Mouse (Mus musculus): Measurements from ENCODE around the gene Dram1.
"Not testable (repeated sequence)": the region's sequence is repeated elsewhere in the genome, so short reads cannot be mapped to it uniquely, and the experiment has no call there.

Dram1 gene

GRCm38 (mm10) chr10:88386251-88386650 lies 7.4 kb upstream of the Dram1 start:
- no peak for DNase-seq (ENCODE audit: low read depth, low spot score)

GRCm38 (mm10) chr10:88385758-88386157 lies 6.9 kb upstream of the Dram1 start:
- no peak for DNase-seq (ENCODE audit: low read depth, low spot score)

- no peak for DNase-seq (ENCODE audit: low read depth, low spot score)
These were observed 6.4 kb upstream of the Dram1 start for GRCm38 (mm10) chr10:88385290-88385689.

- DNase-seq (ENCODE audit: low read depth, low spot score): no peak
These were observed 5.2 kb upstream of the Dram1 start for GRCm38 (mm10) chr10:88384081-88384480.

GRCm38 (mm10) chr10:88383479-88383878 lies 4.6 kb upstream of the Dram1 start:
- DNase-seq (ENCODE audit: low read depth, low spot score): no peak

- DNase-seq (ENCODE audit: low read depth, low spot score): no peak
These were observed 3.1 kb upstream of the Dram1 start for GRCm38 (mm10) chr10:88382009-88382408.

GRCm38 (mm10) chr10:88381286-88381685 lies 2.4 kb upstream of the Dram1 start:
- no peak for DNase-seq (ENCODE audit: low read depth, low spot score)

- DNase-seq (ENCODE audit: low read depth, low spot score): peak; percentile 66
These were observed 1.7 kb upstream of the Dram1 start for GRCm38 (mm10) chr10:88380430-88381060.

- DNase-seq (ENCODE audit: low read depth, low spot score): peak; percentile 70
These were observed 1.1 kb upstream of the Dram1 start for GRCm38 (mm10) chr10:88380002-88380401.

- DNase-seq (ENCODE audit: low read depth, low spot score): no peak
These were observed 1.2 kb downstream of the Dram1 start for GRCm38 (mm10) chr10:88377666-88378065.

GRCm38 (mm10) chr10:88376770-88377169 lies 2.1 kb downstream of the Dram1 start:
- peak; percentile 97 for DNase-seq (ENCODE audit: low read depth, low spot score)

GRCm38 (mm10) chr10:88374984-88375383 lies 3.9 kb downstream of the Dram1 start:
- DNase-seq (ENCODE audit: low read depth, low spot score): peak; percentile 17

GRCm38 (mm10) chr10:88372945-88373344 lies 5.9 kb downstream of the Dram1 start:
- not testable (repeated sequence) for DNase-seq (ENCODE audit: low read depth, low spot score)

GRCm38 (mm10) chr10:88372436-88372835 lies 6.4 kb downstream of the Dram1 start:
- DNase-seq (ENCODE audit: low read depth, low spot score): no peak

GRCm38 (mm10) chr10:88371793-88372192 lies 7.1 kb downstream of the Dram1 start:
- DNase-seq (ENCODE audit: low read depth, low spot score): no peak

- DNase-seq (ENCODE audit: low read depth, low spot score): no peak
These were observed 9.6 kb downstream of the Dram1 start for GRCm38 (mm10) chr10:88369233-88369632.

GRCm38 (mm10) chr10:88364221-88364620 lies 14.7 kb downstream of the Dram1 start:
- no peak for DNase-seq (ENCODE audit: low read depth, low spot score)

GRCm38 (mm10) chr10:88362218-88362617 lies 16.7 kb downstream of the Dram1 start:
- no peak for DNase-seq (ENCODE audit: low read depth, low spot score)

GRCm38 (mm10) chr10:88356983-88357559 lies 21.8 kb downstream of the Dram1 start:
- peak; percentile 66 for DNase-seq (ENCODE audit: low read depth, low spot score)

GRCm38 (mm10) chr10:88356114-88356982 lies 22.5 kb downstream of the Dram1 start:
- no peak for DNase-seq (ENCODE audit: low read depth, low spot score)

GRCm38 (mm10) chr10:88354599-88354998 lies 24.3 kb downstream of the Dram1 start:
- no peak for DNase-seq (ENCODE audit: low read depth, low spot score)

GRCm38 (mm10) chr10:88352549-88352948 lies 26.3 kb downstream of the Dram1 start:
- no peak for DNase-seq (ENCODE audit: low read depth, low spot score)

Measured in brain, adult 2 months (tissue).